Mouse (Mus musculus): ENCODE measurements at regions not wholly inside any gene's neighbourhood (a gene's known extent, or its start where the extent isn't known, plus 50 kb on each side); places are given as distances from the start of the nearest gene placed in this dataset.

DNA sequence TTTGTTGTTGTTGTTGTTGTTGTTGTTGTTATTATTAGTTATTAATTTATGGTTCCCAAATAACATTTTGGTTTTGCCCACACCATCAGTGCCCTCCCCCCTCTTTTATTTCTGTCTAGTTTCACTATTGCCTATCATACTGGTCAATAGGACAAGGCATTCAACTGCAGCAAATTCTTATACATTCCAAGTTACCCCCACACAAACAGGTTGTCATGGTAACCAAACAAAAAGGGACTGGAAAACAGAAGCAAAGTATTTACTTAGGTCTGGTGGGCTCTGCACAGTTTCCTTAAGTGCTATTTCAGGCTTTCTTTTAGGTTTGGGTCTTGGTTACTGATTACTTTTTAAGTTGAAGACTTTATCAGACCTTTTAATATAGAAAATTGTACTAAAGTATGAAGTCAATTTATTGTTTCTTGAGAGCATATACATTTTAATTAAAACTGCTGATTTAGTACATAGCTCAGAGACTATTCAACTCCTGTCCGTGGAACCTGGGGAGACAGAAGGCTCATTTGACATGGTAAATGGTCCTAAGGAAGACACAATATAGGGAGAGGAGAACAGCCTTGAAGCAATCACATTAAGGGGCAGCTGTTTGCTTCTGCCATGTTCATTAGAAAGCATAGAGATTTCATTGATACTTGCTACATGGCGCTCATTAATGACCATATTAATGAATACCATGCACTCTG lies 90.3 kb downstream of the Brms1l start:
- no peak for DNase-seq (ENCODE audit: low spot score)
